Mouse (Mus musculus) kidney, adult 2 months (tissue): ENCODE data around the gene Rnaseh1. TPM values are rescaled to one million over a fixed set of nuclear protein-coding genes. Genes with fewer than 3 reads are reported as not detected.

Experiments
- DNase-seq: peaks from one replicate; pipeline ENCODE4 v3.0.0; 2021
- H3K27ac ChIP-seq: fragments of 200-500 bp; 2 replicates; pipeline ENCODE4 v1.5.1; 2012; ENCODE audit warnings: low read depth, low read length, control low read depth, inconsistent platforms; ENCODE audit not compliant: insufficient read depth
- H3K27me3 ChIP-seq: fragments of 200-500 bp; replicated peaks from 2 replicates; pipeline ENCODE4 v1.6.1; 2012; ENCODE audit warnings: mild to moderate bottlenecking, moderate library complexity, low read length, inconsistent platforms; ENCODE audit not compliant: control insufficient read depth, insufficient read depth
- H3K36me3 ChIP-seq: fragments of 200-500 bp; 2 replicates; pipeline ENCODE4 v1.6.1; 2012; ENCODE audit warnings: mild to moderate bottlenecking, moderate library complexity, low read length, inconsistent platforms; ENCODE audit not compliant: control insufficient read depth, insufficient read depth
- H3K4me1 ChIP-seq: fragments of 200-500 bp; 2 replicates; pipeline ENCODE4 v1.6.1; 2011; ENCODE audit warnings: low read length; ENCODE audit not compliant: control insufficient read depth, insufficient read depth
- H3K4me3 ChIP-seq: fragments of 200-500 bp; 2 replicates; pipeline ENCODE4 v1.5.1; 2011; ENCODE audit warnings: mild to moderate bottlenecking, low read depth, low read length, control low read depth; ENCODE audit not compliant: insufficient read depth
- CTCF ChIP-seq: fragments of 200-500 bp; conservative IDR thresholded peaks from 2 replicates; pipeline ENCODE4 v1.5.1; 2011; ENCODE audit warnings: low read depth, mild to moderate bottlenecking, control low read depth, low read length, moderate library complexity, mixed read lengths; ENCODE audit not compliant: insufficient read depth, insufficient read length
- POLR2A ChIP-seq: fragments of 200-500 bp; IDR thresholded peaks from one replicate; pipeline ENCODE4 v1.6.1; 2011; ENCODE audit warnings: low read depth, low read length, control low read depth
- WGBS: fragments of 180-500 bp; shearing (Covaris S2); methylation state at CpG from one replicate; pipeline ENCODE4 v1.1.7; 2018; 5-methylcytosine and 5-hydroxymethylcytosine counted together
- polyA plus RNA-seq: library from polyadenylated mRNA; depleted of rRNA; stranded (reverse); fragments of >200 nt; gene quantifications from 2 replicates; pipeline ENCODE4 v1.2.3, GENCODE M21; 2012

Rnaseh1 gene
- polyA plus RNA-seq, 1 experiment: 9.8 TPM

DNA sequence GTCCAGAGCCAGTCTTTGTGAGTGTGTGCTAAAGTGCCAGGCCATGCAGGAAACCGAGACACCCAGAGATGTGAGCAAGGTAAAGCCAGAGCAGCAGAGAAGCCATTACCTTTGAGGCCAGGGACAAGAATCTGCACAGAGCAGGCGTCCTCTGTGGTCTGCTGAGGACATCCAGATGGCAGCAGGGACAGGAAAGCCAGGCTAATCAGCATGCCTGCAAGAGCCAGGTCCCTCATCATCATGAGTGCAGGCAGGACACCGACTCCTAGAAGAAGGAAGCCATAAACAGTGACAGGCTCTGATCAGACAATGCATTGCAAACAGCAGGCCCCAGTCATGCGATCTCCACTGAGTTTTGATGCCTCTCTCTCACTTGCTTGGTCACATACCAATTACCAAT, 32.1 kb upstream of the Rnaseh1 start:
- Histone ChIP-seq H3K4me1 (no peaks in the 10 kb centered on the region), H3K4me3 (no peak overlapping the region), H3K36me3 (no peaks in the 10 kb centered on the region), H3K27ac (no peak overlapping the region), H3K27me3 (no peaks in the 10 kb centered on the region)
- WGBS: 57% methylated on average over 4 of the region's 4 CpGs
- TF ChIP-seq POLR2A (no peak), CTCF (no peak)
- no peak for DNase-seq

DNA sequence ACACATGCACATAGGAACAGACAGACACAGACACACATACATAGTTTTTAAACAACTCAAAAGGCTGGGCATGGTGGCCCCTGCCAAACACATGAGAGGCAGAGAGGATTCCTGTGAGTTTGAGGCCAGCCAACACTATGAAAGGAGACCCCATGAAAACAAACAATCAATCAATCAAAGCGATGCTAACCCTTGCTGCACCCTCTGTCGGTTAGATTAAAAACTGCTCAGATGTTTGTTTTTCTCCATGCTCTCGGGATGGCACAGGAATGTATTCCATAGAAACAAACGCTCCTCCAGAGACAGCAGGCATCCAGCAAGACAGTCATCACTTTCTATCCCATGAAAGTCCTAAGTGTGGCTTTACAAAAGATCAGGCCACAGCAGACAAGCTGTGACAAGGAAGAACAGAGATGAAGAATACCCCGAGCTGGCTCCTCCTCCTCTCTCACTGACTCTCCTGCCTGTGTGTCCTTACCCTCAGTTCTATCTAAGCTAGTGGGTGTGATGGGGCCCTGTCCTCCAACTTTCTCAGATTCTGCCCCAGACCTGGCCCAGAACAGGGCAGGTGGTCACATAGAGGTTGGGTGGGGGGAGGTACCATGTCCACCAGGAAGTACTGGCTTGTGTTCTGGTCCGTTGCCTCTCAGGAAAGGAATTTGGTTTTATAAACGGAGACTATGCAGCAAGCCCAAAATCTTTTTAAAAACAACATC, 27.8 kb upstream of the Rnaseh1 start:
- no peak for DNase-seq
- H3K27ac ChIP-seq: no peak overlapping the region
- TF ChIP-seq CTCF: no peak
- no peak for TF ChIP-seq POLR2A

DNA sequence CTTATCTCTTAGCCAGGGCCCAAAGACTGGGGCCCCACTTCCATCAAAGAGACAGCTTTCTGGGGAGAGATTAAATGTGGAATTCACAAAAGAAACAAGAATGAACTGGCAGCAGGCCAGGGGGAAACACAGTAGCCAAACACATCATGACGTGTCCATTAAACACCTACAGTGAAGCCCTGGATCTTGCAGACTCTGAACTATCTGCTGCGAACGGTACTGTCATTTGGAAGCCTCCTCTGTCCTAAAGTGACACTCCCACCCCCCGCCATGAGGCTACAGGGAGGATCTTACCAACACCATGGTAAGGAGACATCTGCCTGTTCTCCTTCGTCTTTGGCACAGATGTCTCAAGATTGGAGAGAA, 27.3 kb upstream of the Rnaseh1 start:
- no peaks in the 10 kb centered on the region for H3K36me3 ChIP-seq
- H3K27me3 ChIP-seq: no peaks in the 10 kb centered on the region
- H3K4me3 ChIP-seq: no peak overlapping the region
- DNase-seq: no peak
- no peaks in the 10 kb centered on the region for H3K4me1 ChIP-seq
- no peak overlapping the region for H3K27ac ChIP-seq
- WGBS: 48% methylated on average over 5 of the region's 5 CpGs
- TF ChIP-seq CTCF: no peak
- TF ChIP-seq POLR2A: no peak

More for the DNA sequence above, 27.8 kb upstream of the Rnaseh1 start:
- no peaks in the 10 kb centered on the region for H3K4me1 ChIP-seq
- H3K36me3 ChIP-seq: no peaks in the 10 kb centered on the region
- 10% methylated on average over 7 of the region's 7 CpGs for WGBS
- H3K27me3 ChIP-seq: no peaks in the 10 kb centered on the region
- no peak overlapping the region for H3K4me3 ChIP-seq

DNA sequence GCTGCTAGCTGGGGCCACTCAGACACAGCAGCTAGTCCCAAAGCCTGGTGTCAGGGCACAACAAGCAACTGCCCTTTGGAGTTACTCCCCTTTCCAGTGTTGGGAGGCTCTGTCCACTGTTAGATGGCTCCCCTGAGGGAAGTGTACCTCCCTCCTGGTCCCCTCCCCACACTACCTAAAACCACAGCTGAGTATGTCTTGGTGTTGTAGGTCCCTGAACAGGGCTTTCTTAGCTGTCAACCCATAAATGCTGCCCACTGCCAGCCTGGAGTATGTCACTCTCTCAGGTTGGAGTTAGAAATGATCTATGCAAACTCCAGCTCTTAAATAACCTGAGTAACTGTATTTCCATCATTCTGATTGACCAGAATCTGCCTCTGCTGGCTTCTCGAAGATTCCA, 26.8 kb upstream of the Rnaseh1 start:
- no peak for TF ChIP-seq POLR2A
- TF ChIP-seq CTCF: no peak
- 80% methylated on average over 1 of the region's 1 CpGs for WGBS
- H3K27ac ChIP-seq: no peak overlapping the region
- no peak for DNase-seq
- H3K36me3 ChIP-seq: no peaks in the 10 kb centered on the region
- no peak overlapping the region for H3K4me3 ChIP-seq
- no peaks in the 10 kb centered on the region for H3K27me3 ChIP-seq
- no peaks in the 10 kb centered on the region for H3K4me1 ChIP-seq

DNA sequence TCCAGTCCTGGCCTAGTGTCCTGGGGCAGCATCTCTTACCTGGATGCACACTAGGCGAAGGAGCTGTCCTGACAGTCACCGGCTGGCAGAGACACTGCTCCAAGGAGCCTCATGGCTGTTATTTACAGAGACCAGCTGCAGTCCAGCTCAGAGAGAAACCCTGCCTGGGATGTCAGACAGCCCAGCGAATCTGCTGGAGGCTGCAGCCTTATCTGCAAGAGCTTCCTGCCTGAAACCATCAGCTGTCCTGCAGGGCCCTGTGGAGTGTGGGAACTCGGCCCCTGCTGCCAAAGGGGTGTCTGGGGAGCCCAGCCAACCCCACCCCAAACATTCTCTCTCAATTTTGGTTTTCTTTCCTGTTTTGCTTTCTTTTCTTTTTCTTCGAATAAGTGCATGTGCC, 26.2 kb upstream of the Rnaseh1 start, which contains the start of gene Colec11:
Colec11 (minus strand) TSS at position 183 of the 400 bp plus-strand sequence.
- TF ChIP-seq POLR2A: no peak
- no peak for TF ChIP-seq CTCF
- WGBS: 55% methylated on average over 5 of the region's 5 CpGs
- peak; percentile 9 for DNase-seq
- Histone ChIP-seq H3K27ac (no peak within 1 kb of the TSS), H3K36me3 (no peaks in the 10 kb centered on the region), H3K27me3 (no peaks in the 10 kb centered on the region), H3K4me1 (no peaks in the 10 kb centered on the region), H3K4me3 (no peak within 1 kb of the TSS)

DNA sequence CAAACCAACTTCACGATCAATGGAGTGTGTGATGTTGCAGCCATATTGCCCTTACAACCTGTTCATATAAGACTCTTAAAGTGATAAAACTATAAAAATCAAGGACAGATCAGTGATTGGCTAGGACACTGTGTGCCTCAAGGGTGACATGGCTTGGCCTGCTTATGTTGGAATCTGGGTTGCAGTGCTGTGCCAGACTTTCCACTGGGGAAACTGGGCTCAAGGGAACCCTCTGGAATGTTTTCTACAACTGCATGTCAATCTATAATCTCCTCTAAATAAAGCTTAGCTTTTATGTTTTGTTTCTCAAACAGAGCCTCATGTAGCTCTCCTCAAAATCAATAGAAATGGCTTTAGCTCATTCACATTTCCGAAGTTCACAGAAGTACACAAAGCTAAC, 25.2 kb upstream of the Rnaseh1 start:
- Histone ChIP-seq H3K27ac (no peak overlapping the region), H3K36me3 (no peaks in the 10 kb centered on the region), H3K4me3 (no peak overlapping the region), H3K4me1 (no peaks in the 10 kb centered on the region), H3K27me3 (no peaks in the 10 kb centered on the region)
- DNase-seq: no peak
- WGBS: 90% methylated on average over 2 of the region's 2 CpGs
- TF ChIP-seq POLR2A (no peak), CTCF (no peak)

DNA sequence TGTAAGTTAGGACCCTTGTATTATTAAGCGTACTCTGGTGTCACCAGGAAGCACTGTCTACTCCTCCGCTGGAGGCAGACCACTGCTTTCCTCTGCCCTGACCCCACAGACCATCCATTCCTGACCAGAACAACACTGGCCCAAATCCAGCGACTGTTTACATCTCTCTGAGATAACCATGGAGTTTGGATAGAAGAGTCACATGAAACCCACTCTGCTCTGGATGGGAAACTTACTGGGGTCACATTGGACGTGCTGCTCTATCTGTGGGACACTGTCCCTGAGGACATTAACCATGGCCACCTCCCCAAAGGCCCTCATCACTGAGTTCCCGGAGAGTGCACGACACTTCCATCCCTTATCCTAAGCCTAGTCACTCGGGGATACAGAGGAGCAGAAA, 24.0 kb upstream of the Rnaseh1 start:
- Histone ChIP-seq H3K27ac (no peak overlapping the region), H3K4me1 (no peaks in the 10 kb centered on the region), H3K27me3 (no peaks in the 10 kb centered on the region), H3K4me3 (no peak overlapping the region), H3K36me3 (peaks cover 2% of the 10 kb centered on the region)
- TF ChIP-seq CTCF (no peak), POLR2A (no peak)
- 69% methylated on average over 7 of the region's 7 CpGs for WGBS
- no peak for DNase-seq
